Mouse (Mus musculus): Measurements from ENCODE around the gene Olfr1309.
"Not testable (repeated sequence)": the region's sequence is repeated elsewhere in the genome, so short reads cannot be mapped to it uniquely, and the experiment has no call there.

Olfr1309 gene

GRCm38 (mm10) chr2:111990181-111990580, at the start of gene Olfr1309:
Gene Olfr1309, minus strand, starts transcription at chr2:111990281.
- DNase-seq = no peak

GRCm38 (mm10) chr2:112026971-112027370, 36.9 kb upstream of the Olfr1309 start:
- DNase-seq = not testable (repeated sequence)

DNA sequence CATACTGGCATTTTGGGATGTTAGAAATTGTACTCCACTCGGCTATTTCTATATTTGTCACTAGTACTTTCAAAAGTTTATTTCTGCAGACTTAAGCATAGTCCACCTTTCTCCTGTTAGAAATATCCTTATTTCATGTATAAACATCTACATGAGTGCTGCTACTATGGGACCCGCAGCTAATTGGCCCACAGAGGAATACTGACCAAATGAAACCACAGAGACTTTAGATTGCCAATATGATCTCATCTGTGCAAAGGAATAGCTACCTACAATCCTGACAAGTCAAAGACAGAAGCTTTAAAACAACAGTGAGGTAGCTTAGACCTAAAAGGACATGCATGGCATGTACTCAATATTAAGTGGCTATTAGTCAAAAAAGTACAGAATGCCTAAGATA, 34.2 kb upstream of the Olfr1309 start, which contains the start of gene Olfr1311:
Gene Olfr1311, minus strand, starts transcription at position 101 of the 400 bp plus-strand sequence.
- DNase-seq = no peak

DNA sequence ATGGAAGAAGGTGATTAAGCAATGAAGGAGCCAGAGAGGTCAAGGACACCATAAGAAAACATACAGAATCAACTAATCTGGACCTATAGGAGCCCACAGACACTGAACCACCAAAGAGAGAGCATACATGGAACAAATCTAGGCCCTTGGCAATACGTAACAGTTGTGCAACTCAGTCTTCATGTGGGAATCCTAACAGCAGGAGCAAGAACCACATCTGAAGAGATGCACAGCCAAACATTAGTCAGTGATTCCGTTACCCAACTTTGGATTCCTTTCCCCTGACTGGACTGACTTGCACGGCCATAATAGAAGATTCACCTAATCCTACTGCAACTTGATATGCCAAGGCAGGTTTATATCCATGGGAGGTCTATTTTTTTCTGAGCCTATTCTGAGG, 24.8 kb upstream of the Olfr1309 start:
- no peak for DNase-seq

DNA sequence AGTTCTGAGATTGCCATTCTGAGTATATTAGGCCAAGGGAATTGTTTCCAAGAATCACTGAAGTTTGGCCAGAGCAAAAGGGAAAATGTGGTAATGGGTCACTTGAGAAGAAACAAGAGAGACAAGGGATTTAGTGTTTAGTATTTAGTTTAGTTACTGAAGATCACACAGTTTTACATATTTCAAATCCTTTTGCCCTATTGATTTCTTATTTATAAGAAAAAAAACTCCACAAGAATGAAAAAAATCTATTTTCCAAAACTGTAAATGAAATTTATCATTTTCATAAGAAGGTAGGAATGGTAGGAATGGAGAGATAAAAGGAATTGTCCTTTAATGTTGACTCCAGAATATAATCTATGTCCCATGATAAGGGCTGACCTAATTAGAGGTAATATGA, 22.5 kb upstream of the Olfr1309 start, which contains the start of gene Olfr1310:
Gene Olfr1310, minus strand, starts transcription at position 101 of the 400 bp plus-strand sequence.
- no peak for DNase-seq

DNA sequence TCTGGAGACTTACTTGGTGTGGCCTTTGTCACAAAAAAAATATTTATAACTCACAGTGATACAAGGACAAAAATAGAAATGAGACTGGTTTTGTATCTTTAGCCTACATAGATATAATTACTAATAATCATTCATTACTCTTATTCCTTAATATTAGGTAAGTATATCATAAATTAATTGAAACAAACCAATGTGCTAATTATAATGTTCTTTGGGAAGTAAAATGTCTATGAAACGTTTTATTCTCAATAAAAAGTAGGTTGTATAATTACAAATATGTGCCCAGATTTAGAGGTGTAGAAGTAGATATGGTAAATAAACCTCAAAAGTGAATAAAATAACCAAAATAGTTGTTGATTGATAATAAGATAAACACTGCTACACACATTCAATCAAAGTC, 25.2 kb downstream of the Olfr1309 start, which contains the start of gene Olfr1308:
Gene Olfr1308, minus strand, starts transcription at position 101 of the 400 bp plus-strand sequence.
- no peak for DNase-seq

DNA sequence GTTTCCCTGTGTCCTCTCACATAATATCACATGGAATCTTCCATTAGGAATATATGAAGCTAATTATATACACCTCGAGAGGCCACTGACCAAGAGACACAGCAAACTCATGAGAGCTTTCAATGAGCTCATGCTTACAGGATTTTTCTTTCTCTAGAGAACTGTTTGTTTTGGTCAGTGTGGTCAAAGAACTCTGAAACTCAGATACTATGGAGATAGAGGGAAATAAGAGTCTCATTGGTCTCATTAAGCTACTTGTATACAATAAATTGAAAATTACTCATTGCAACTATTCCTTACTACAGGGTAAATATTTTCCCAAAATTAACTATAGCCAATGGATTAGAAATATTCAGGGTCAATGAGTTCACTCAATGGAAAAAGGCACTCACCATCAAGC, 40.7 kb downstream of the Olfr1309 start, which contains the start of gene Olfr1307:
Gene Olfr1307, minus strand, starts transcription at position 101 of the 400 bp plus-strand sequence.
- no peak for DNase-seq

All from cerebellum, postnatal 14 days (tissue).